Mouse (Mus musculus) heart, adult 8-10 months (tissue): ENCODE data around the gene Mecom. TPM values are rescaled to one million over a fixed set of nuclear protein-coding genes. Genes with fewer than 3 reads are reported as not detected.
"Not testable (repeated sequence)": the region's sequence is repeated elsewhere in the genome, so short reads cannot be mapped to it uniquely, and the experiment has no call there.

Experiments
- DNase-seq: peaks from one replicate; pipeline ENCODE4 v3.0.0; 2022; ENCODE audit warnings: low spot score
- total RNA-seq, 4 experiments: library from RNA; stranded (reverse); gene quantifications; 2 replicates each; pipeline ENCODE4 v1.2.4; 2022

The Mecom gene
- total RNA-seq, 4 experiments from 2014 or later, result 13.6 to 19.5 (median 16.5) TPM

GRCm38 (mm10) chr3:30253714-30254113 is 294.1 kb downstream of the Mecom start:
- DNase-seq, result no peak

- DNase-seq, result no peak
These were observed 299.0 kb downstream of the Mecom start for GRCm38 (mm10) chr3:30248656-30249384.

- no peak for DNase-seq
These were observed 300.6 kb downstream of the Mecom start for GRCm38 (mm10) chr3:30247256-30247655.

GRCm38 (mm10) chr3:30246431-30247041 is 301.3 kb downstream of the Mecom start:
- peak; percentile 19 for DNase-seq

- peak; percentile 14 for DNase-seq
These were observed 301.9 kb downstream of the Mecom start for GRCm38 (mm10) chr3:30245950-30246349.

- DNase-seq, result peak; percentile 63
These were observed 303.4 kb downstream of the Mecom start for GRCm38 (mm10) chr3:30244401-30244871.

GRCm38 (mm10) chr3:30243776-30244275 is 304.0 kb downstream of the Mecom start:
- DNase-seq, result peak; percentile 33

- no peak for DNase-seq
These were observed 308.4 kb downstream of the Mecom start for GRCm38 (mm10) chr3:30239416-30239815.

- no peak for DNase-seq
These were observed 310.3 kb downstream of the Mecom start for GRCm38 (mm10) chr3:30237493-30237892.

- no peak for DNase-seq
These were observed 313.8 kb downstream of the Mecom start for GRCm38 (mm10) chr3:30234018-30234417.

- no peak for DNase-seq
These were observed 319.7 kb downstream of the Mecom start for GRCm38 (mm10) chr3:30227964-30228670.

- no peak for DNase-seq
These were observed 320.9 kb downstream of the Mecom start for GRCm38 (mm10) chr3:30226928-30227370.

- not testable (repeated sequence) for DNase-seq
These were observed 322.6 kb downstream of the Mecom start for GRCm38 (mm10) chr3:30225200-30225599.

GRCm38 (mm10) chr3:30220701-30221412 is 327.0 kb downstream of the Mecom start:
- DNase-seq, result no peak

- DNase-seq, result no peak
These were observed 327.9 kb downstream of the Mecom start for GRCm38 (mm10) chr3:30219891-30220290.

GRCm38 (mm10) chr3:30219190-30219884 is 328.5 kb downstream of the Mecom start:
- DNase-seq, result no peak

GRCm38 (mm10) chr3:30214607-30215006 is 333.2 kb downstream of the Mecom start:
- no peak for DNase-seq

- DNase-seq, result no peak
These were observed 334.2 kb downstream of the Mecom start for GRCm38 (mm10) chr3:30213540-30214170.

GRCm38 (mm10) chr3:30212802-30213201 is 335.0 kb downstream of the Mecom start:
- DNase-seq, result no peak

GRCm38 (mm10) chr3:30209131-30209530 is 338.7 kb downstream of the Mecom start:
- no peak for DNase-seq
